Mouse (Mus musculus) bone marrow macrophage, adult 2 months (primary cell): ENCODE measurements around the gene Hps1. TPM values are rescaled to one million over a fixed set of nuclear protein-coding genes. Genes with fewer than 3 reads are reported as not detected.

ENCODE experiments used
- H3K27ac ChIP-seq: 2 replicates; pipeline ENCODE4 v1.5.1; 2012; ENCODE audit warnings: low read depth, low read length; ENCODE audit not compliant: insufficient read depth
- H3K4me1 ChIP-seq: 2 replicates; pipeline ENCODE4 v1.6.1; 2012; ENCODE audit warnings: low read length; ENCODE audit not compliant: control insufficient read depth, insufficient read depth
- H3K4me3 ChIP-seq: 2 replicates; pipeline ENCODE4 v1.5.1; 2012; ENCODE audit warnings: mild to moderate bottlenecking, low read length, moderate library complexity; ENCODE audit not compliant: insufficient read depth
- CTCF ChIP-seq: IDR thresholded peaks from 2 replicates; pipeline ENCODE4 v1.5.1; 2012; ENCODE audit warnings: low read depth, mild to moderate bottlenecking, low read length, moderate library complexity
- POLR2A ChIP-seq: IDR thresholded peaks from 2 replicates; pipeline ENCODE4 v1.6.1; 2012; ENCODE audit warnings: mild to moderate bottlenecking, low read depth, low read length, borderline replicate concordance
- polyA plus RNA-seq: library from polyadenylated mRNA; stranded (reverse); fragments of >200 nt; gene quantifications from 2 replicates; pipeline ENCODE4 v1.2.4, GENCODE M21; 2012; ENCODE audit not compliant: missing spikeins, insufficient read depth, insufficient read length

Gene Hps1
- polyA plus RNA-seq, 1 experiment: 21.3 TPM

DNA sequence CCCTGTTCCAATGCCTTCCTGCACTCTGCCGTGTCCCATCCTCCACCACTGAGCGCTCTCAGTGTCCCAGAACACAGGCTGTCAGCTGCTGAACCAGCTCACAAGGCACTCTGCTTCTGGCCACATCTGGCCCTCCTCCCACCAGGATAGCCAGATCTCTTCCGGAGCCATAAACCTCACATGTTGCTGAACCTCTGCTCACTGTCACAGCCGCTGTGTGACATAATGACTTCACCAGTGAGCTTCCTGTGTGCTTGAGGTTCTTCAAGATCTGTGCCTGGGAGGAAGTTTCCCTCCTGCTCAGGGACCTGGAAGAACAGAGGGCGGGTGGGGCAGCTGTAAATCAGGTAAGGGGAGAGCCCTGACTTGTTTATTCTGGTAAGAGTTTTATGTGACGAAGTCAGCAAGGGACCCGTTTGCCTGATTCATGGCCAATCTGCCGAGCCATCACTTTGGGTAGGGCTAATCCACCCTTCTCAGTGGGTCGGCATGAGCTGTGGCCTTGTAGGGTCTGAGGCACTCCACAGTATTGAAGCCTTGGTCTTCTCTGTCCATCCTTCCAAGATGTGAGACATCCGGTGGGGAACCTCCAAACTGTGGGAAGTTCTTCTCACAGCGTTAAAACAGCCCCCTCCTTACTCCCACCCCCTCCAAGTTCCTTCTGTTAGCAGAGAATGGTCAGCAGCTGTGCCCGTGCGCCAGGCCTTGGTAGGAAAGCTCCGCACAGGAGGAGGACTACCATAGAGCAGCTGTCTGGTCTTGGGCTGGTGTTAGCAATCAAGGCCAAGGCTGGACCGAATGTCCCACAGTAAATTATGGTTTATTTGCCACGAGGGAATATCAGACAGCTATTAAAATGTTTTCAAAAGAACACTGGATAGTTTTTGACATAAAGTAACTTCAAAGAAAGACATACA lies 54.5 kb downstream of the Hps1 start:
- no peak for TF ChIP-seq CTCF
- TF ChIP-seq POLR2A: no peak
- Histone ChIP-seq H3K4me1 (peaks cover 38% of the 10 kb centered on the region), H3K27ac (peak overlapping the region; percentile 60), H3K4me3 (no peak overlapping the region)

- Histone ChIP-seq H3K4me3 (no peak overlapping the region), H3K4me1 (peaks cover 42% of the 10 kb centered on the region), H3K27ac (no peak overlapping the region)
- TF ChIP-seq CTCF (no peak), POLR2A (no peak)
Observed at GRCm38 (mm10) chr19:42723302-42723701, 56.5 kb downstream of the Hps1 start.

- no peak for TF ChIP-seq POLR2A
- no peak for TF ChIP-seq CTCF
- Histone ChIP-seq H3K27ac (peak overlapping the region; percentile 6; the same call in 1 of the 2 replicates), H3K4me1 (peaks cover 46% of the 10 kb centered on the region)
Observed at GRCm38 (mm10) chr19:42722500-42722899, 57.3 kb downstream of the Hps1 start.

DNA sequence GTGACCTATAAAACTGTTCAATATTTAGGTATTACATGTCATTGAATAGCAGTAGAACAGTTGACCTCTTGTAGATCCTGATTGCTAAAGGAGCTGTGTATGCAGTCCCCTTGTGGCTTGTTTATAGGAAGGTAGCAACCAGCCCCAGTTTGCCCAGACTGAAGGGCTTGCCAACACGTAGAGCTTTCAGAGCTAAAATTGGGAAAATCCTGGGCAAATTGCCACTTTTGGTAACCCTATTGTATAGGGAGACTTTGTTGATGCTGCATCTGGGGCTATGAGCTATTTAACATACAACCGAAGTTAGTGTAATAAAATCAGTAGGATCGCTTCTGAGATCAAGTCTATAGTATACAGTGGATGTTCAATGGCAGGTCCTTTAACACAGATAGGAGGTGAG lies 61.7 kb downstream of the Hps1 start:
- H3K4me3 ChIP-seq: no peak overlapping the region
- peaks cover 60% of the 10 kb centered on the region for H3K4me1 ChIP-seq
- no peak overlapping the region for H3K27ac ChIP-seq
- TF ChIP-seq CTCF: no peak
- TF ChIP-seq POLR2A: no peak

More at GRCm38 (mm10) chr19:42722500-42722899, 57.3 kb downstream of the Hps1 start:
- no peak overlapping the region for H3K4me3 ChIP-seq

GRCm38 (mm10) chr19:42717668-42718067 lies 62.1 kb downstream of the Hps1 start:
- peaks cover 60% of the 10 kb centered on the region for H3K4me1 ChIP-seq
- H3K4me3 ChIP-seq: no peak overlapping the region
- no peak for TF ChIP-seq CTCF
- TF ChIP-seq POLR2A: no peak
- no peak overlapping the region for H3K27ac ChIP-seq

- H3K4me1 ChIP-seq: peaks cover 56% of the 10 kb centered on the region
- H3K4me3 ChIP-seq: no peak overlapping the region
- TF ChIP-seq POLR2A (no peak), CTCF (no peak)
- H3K27ac ChIP-seq: peak overlapping the region; percentile 57
Observed at GRCm38 (mm10) chr19:42716507-42716906, 63.3 kb downstream of the Hps1 start.

DNA sequence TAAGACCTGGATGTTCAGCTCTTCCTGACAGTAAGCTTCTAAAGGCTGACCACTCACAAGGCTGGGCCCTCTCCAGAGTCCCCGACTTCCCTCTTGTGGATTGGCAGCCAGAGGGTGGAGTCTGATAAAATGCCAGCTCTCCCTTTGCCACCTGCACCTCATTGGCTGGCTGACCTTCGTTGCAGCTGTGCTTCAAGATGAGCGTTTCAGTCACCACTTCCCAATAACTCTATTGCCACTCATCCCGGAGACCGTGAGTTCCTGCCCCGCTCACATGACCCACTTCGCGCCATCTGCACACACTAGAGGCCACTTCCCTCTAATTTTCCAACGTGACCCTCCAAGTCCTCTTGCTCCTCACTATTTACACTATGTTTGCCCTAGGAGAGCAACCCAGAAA lies 66.0 kb downstream of the Hps1 start:
- Histone ChIP-seq H3K27ac (peak overlapping the region; percentile 90), H3K4me1 (peaks cover 52% of the 10 kb centered on the region), H3K4me3 (no peak overlapping the region)
- TF ChIP-seq POLR2A: no peak
- no peak for TF ChIP-seq CTCF

Other genes with a start within 250 kb of the Hps1 start
- 0.15 TPM in 1 of 2 replicates, not detected in the other for gene Loxl4, start 167.2 kb downstream of the Hps1 start, polyA plus RNA-seq
- gene Pyroxd2, start 27.2 kb downstream of the Hps1 start, polyA plus RNA-seq: 2.9 and 5.2 TPM in 2 replicates